Mouse (Mus musculus): ENCODE measurements at regions not wholly inside any gene's neighbourhood (a gene's known extent, or its start where the extent isn't known, plus 50 kb on each side); places are given as distances from the start of the nearest gene placed in this dataset.

DNA sequence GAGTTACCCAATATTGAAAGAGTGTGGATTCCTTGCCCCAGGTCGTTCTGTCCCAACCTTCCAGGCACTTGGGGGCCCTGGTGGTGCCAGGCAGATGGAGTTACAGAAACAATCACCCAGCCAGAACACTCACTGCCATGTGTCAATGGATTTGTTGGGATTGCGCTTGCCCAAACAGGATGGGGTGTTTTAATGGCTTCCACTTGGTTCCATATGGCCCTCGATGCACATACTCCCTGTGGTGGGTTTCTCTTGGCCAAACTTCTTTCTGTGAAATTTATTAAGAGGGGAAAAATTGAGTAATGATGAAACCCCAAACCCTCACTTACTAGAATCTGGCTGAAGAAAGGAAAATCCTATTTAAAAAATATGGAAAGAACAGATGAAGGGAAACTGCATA, 146.8 kb downstream of the Spata18 start:
- DNase-seq, result no peak

GRCm38 (mm10) chr5:73803431-73803830, 152.3 kb downstream of the Spata18 start:
- no peak for DNase-seq

DNA sequence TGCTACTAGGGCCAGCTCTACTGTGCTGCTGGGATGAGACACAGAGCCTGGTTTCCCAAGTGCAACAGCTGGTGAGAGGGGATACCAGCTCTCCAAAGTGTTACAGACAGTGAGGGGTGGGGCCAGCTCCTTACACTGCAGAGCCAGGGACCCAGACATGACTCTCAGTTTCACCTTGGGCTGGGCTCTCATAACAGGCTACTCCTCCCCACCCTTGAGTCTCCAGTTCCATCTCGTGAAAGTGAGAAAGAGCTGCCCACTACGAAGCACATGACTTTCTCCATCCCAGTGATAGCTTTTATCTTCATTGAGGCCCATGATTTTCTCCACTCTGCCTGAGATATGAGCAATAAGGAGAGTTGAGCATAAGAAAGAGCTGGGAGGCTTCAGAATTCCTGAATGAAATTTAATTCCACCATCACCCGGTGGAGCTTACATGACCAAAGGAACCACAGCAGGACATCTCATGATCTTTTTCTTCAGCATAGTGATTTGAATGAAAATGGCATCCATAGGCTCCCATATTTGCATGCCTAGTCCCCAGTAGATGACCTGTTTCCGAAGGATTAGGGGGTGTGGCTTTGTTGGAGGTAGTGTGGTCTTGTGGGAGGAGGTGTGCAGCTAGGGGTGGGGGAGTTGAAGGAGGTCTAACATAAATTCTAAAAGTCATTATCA, 153.5 kb downstream of the Spata18 start:
- DNase-seq, result no peak

DNA sequence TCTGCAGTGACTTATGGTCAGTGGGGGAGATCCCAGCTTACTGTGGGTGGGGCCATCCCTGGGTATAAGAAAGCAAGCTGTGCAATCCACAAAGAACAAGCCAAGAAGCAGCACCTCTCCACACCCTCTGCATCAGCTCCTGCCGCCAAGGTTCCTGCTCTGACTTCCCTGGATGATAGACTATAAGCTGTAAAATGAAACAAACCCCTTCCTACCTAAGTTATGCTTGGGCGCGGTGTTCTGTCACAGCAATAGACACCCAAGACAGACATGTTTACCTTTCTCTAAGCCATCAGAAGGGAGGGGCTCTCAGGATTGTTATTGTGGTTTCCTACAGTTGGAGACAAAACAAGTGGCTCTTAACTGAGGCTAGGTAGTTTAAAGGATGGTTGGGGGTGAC, 159.5 kb downstream of the Spata18 start:
- no peak for DNase-seq

GRCm38 (mm10) chr5:73811094-73811521, 159.9 kb downstream of the Spata18 start:
- DNase-seq, result peak in 1 of 2 experiments; percentile 37

GRCm38 (mm10) chr5:73815752-73816151, 164.6 kb downstream of the Spata18 start:
- DNase-seq, result no peak

DNA sequence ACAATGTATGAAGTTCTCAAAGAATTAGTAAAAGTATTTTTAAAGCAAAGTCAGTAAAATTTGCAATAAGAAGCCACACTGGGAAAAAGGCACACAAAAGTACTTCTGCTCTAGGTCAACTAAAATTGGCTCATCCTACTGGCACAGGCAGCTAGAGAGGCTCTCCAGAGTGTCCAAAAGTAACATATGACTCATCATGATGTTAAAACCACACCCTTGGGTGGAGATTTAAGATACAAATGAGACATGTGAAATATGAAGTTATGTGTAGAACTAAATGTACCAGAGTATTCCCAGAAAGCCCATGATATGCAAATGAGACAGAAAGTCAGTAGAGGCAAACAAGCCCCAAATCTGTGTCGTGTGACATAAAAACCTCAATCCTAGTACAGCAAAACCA, 166.0 kb downstream of the Spata18 start:
- DNase-seq, result no peak

GRCm38 (mm10) chr5:73821956-73822545, 170.9 kb downstream of the Spata18 start:
- no peak for DNase-seq

DNA sequence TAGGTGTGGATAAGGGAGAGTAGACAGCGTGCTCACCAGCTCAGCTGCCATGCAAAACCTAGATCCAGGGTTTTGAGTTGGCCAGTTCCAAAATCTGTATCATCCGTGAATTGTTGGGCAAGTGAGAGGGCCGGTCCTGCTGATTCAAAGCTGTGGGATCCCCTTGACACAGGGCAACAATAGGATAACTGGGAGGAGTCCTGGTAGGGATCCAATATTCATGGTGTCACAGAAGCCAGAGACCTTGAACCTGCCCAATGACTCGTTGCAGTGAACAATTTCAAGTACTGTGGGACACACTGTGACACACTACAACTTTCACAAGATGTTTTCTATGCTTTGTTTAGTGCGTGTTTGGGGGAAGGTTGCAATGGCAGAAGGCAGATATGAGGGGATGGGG, 172.2 kb downstream of the Spata18 start:
- DNase-seq, result peak; percentile 53 to 56

DNA sequence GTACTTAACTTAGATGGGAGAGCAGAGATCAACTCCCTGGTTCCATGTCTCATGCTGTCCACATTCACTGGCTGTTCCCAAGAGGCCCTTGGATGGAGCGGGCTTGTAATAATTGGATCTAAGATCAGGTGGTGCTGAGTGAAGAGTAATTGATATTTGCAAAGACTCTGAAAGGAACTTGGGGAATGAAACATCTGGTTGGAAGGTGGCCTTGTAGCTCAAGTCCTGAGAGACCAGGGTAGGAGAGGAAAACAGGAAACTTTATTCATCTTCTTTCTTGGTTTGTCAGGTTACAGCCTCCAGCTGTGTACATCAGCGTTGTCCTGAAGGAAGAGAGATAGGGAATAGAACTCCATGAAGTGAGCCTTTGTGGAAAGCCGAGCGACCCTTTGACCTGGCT, 175.8 kb downstream of the Spata18 start:
- no peak for DNase-seq

DNA sequence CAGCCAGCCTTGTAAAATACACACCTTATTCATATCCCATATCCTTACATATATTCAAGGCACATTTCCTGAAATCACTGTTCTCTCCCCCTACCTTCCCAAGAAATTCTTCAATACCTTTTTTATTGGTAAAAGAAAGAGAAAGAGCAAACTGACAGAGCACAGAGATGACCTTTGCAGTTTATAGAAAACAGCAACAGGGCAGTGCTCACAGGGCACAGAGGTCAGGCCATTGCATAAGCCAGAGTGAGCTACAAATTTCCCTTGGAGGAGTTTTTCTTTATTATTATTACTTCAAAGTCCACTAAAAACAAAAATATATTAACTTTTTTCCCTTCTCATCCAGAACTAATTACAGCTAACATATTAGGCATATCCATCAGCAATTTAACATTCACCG, 182.5 kb downstream of the Spata18 start:
- DNase-seq, result peak; percentile 9 to 31

GRCm38 (mm10) chr5:73843776-73844175, 192.6 kb downstream of the Spata18 start:
- DNase-seq, result no peak

DNA sequence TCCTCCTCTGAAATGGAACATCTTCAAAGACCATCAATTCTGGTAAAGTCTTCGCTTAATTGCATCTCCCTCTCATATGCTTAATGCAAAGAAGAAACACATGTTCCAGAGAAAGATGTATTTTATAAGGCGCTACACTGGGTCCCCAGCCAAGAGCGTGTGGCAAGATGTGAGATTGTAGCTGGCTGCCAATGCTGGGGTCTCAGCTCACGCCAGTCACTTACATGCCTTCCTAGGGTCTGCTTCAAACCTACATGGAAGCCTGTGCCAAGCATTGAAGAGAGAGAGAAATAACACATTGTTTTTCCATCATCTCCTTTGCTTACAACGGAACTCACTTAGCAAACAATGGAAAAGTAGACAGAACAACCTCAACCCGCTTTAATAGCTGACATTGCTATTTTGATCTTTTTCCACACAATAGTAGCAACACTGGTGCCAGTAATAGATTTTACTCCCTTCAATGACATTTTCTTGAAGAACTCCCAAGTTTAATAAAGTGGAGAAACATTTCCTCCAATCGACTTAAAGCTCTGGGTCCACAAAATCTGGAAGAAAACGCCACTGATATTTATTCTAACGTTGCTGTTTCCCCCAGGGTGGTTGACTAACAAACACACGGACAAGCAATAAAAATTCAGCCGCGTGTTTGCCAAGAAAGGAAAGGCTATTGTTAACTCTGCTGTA, 195.1 kb downstream of the Spata18 start:
- DNase-seq, result no peak

- no peak for DNase-seq
These were observed 195.6 kb downstream of the Spata18 start for GRCm38 (mm10) chr5:73846783-73847151.

DNA sequence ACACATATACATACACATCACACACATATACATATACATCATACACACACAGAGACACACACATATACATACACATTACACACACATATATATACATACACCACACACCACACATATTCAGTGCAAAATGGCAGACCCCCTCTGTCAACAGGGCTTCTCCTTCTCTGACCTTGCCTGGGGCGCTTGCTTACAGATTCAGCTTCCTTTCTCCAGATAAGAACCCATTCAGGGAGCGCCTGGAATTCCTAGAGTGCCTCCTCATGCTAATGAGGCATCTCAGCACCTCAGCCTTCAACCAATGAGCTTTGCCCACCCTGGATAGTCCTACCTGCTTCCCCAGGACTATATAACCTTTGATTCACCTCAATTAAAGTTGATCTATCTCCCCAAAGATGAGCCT, 200.3 kb downstream of the Spata18 start:
- DNase-seq, result no peak

DNA sequence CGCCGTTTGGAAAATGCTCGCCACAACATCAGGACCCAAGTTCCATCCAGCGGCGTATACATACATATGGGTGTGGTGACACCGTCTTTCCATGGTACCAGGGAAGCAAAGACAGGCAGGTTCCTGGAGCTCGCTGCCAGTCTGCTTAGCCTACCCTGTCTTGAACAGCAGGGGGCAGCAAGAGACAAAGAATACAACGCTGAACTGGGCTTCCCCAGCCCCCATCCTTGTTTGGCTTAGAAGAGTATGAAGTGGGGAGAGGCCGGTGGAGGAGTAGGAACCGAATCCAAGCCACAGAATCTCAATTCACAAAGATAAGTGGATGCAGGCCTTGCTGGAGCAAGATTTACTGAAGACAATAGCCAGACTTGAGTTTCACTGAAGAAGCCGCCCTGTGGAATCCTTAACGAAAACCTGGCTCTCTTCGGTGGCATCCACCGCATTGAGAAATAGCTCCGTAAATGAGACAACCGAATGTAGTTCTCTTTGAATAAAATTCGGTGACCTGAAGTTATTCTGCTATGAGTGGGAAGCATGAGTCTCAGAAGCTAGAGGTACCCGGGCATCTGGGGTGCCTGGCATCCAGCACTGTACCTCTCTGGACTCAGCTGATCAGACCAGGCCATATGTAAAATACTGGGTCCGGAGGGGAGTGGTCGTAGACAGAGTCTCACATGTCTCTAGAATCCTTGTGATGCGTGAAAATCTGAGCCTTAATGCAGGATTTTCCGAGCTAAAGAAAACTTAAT, 203.0 kb downstream of the Spata18 start:
- DNase-seq, result peak; percentile 67 to 77

- no peak for DNase-seq
These were observed 203.7 kb downstream of the Spata18 start for GRCm38 (mm10) chr5:73854774-73855371.

DNA sequence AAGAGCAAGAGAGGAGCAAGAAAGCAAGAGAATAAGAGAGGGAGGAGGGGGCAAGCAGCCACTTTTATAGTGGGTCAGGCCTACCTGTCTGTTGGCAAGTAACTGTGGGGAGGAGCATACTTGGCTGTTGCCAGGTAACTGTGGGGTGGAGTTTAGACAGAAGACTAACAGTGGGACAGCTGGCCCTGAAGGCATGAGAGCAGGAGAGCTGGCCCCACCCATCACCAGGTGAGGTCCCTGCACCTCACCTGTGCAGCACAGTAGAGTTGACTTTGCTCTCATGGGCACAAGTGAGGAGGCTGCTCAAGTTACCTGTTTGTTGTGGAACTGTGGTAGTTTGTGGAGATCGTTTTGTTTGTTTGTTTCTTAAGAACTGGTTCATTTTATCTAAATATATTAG, 208.1 kb downstream of the Spata18 start:
- DNase-seq, result no peak

DNA sequence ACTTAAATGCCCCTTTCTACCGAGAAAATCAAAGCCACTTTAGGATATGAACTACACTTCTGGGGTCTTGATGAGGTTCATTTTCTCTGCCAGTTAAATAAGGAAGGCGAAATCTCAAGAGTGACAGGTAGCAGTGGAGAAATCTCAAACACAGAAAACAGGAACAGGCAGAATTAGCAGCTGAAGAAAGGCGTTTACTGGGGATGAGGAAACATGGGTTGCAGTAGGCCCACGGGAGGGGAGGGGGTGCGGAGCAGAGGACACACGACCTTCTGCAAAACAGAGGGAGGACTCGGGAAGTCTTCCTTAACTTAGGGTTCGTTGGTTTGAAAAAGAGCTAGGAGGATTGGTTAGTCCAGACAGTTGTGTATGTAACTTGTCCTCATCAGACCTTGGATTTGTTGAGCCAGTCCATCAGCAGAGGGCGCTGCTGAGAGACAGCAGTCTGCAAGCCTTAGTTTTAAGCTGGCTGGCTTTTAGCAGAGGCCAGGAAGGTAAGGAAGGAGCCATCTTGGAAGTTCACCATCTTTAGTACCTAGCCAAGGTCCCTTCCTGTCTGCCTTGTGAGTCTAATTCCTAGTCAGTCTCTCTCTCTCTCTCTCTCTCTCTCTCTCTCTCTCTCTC, 204.0 kb downstream of the Usp46 start:
- DNase-seq, result peak; percentile 74 to 83

DNA sequence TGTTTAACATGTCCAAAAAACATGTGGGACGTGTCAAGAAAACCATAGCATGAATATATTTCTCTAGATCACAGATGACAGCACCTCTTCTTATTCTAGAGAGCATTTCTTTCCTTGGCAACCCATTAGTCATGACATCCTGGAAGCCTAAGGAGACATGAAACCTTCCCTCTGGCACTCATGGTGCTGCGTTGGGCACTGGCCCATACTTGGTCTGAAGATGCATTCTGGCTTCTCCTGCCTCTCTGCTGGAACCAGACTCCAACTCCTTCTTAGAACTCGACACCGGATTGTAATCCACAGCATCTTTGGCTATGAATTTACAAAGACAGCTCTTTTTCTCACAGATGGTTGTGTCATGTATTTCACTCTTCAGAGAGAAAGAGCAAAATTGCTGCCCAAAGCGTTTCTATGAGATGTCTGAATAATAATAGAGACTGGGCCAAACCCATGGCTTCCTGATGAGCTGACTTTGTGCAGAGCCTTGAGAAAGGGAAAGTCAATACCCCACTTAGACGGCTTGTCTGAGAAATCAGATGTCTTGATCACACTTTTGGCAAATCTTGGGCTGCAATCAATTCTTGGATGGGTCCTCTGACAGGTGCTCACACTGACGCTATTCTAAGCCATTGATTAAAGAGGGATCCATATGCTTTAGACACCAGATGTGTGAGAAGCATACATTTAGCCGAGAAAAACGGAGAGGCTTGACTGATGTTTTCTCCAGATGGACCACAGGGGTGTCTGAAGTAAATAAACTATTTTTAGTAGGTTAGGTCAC, 195.4 kb downstream of the Usp46 start:
- DNase-seq, result no peak

- no peak for DNase-seq
These were observed 193.5 kb downstream of the Usp46 start for GRCm38 (mm10) chr5:73874770-73875169.
